Mouse (Mus musculus): ENCODE data around the gene Prpf8. TPM values are rescaled to one million over a fixed set of nuclear protein-coding genes. Genes with fewer than 3 reads are reported as not detected.
"Not testable (repeated sequence)": the region's sequence is repeated elsewhere in the genome, so short reads cannot be mapped to it uniquely, and the experiment has no call there.

Prpf8 gene
- polyA plus RNA-seq, 1 experiment from 2014 or later, result 25.8 TPM

DNA sequence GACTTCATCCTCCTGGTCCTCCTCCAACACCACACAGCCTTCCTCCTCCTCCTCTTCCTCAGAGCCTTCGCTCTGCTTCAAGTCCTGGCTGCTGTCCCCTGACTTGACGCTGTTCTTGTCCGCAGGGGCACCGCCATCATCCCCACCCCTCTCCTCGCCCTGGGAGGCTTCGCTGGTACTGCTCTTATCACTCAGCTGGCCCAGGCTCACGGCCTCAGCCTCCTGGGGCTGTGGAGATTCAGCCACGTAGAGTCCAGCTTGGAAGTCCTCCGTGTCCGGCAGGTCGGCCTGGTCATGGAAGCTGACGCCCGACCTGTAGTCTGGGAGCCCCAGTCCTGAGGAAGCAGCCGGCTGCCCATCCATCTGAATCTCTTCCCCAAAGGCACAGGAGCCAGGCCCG lies 35.7 kb upstream of the Prpf8 start:
- ATAC-seq (ENCODE audit: insufficient read depth), result peak; percentile 60
- Histone ChIP-seq H3K9ac (peak overlapping the region; percentile 75), H3K4me3 (replicated peaks) (peak overlapping the region; percentile 58), H3K9me3 (replicated peaks) (no peaks in the 10 kb centered on the region), H3K27ac (replicated peaks) (peak overlapping the region; percentile 98), H3K27me3 (no peaks in the 10 kb centered on the region), H3K36me3 (replicated peaks) (peaks cover 57% of the 10 kb centered on the region), H3K4me1 (replicated peaks) (peaks cover 89% of the 10 kb centered on the region), H3K4me2 (peak overlapping the region; percentile 98)
- WGBS (ENCODE audit: insufficient replicate concordance), result 30% methylated on average over 15 of the region's 15 CpGs

DNA sequence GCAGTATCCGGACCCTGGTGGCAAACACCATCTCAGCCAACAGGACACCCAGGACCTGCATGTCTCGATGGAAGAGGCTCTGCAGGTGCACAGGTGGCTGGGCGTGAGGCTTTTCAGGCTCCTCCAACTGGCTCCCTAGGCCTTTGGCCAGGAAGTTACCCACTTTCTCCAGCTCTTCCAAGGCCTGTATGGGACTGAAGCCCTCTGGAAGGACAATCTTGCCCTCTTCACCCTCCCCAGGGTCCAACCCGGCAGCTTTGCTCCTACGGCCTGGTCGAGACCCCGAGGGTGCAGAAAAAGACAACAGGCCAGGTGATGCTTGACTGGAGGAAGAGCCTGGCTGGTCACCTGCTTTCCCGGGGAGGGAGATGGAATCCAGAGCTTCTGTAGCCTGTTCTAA lies 34.5 kb upstream of the Prpf8 start:
- peaks cover 96% of the 10 kb centered on the region for H3K4me1 ChIP-seq (replicated peaks)
- H3K4me2 ChIP-seq, result peak overlapping the region; percentile 98
- no peak for ATAC-seq (ENCODE audit: insufficient read depth)
- peak overlapping the region; percentile 58 for H3K4me3 ChIP-seq (replicated peaks)
- no peaks in the 10 kb centered on the region for H3K27me3 ChIP-seq
- no peaks in the 10 kb centered on the region for H3K9me3 ChIP-seq (replicated peaks)
- H3K27ac ChIP-seq (replicated peaks), result peak overlapping the region; percentile 98
- H3K9ac ChIP-seq, result peak overlapping the region; percentile 75
- peaks cover 46% of the 10 kb centered on the region for H3K36me3 ChIP-seq (replicated peaks)
- WGBS (ENCODE audit: insufficient replicate concordance), result 85% methylated on average over 8 of the region's 8 CpGs

DNA sequence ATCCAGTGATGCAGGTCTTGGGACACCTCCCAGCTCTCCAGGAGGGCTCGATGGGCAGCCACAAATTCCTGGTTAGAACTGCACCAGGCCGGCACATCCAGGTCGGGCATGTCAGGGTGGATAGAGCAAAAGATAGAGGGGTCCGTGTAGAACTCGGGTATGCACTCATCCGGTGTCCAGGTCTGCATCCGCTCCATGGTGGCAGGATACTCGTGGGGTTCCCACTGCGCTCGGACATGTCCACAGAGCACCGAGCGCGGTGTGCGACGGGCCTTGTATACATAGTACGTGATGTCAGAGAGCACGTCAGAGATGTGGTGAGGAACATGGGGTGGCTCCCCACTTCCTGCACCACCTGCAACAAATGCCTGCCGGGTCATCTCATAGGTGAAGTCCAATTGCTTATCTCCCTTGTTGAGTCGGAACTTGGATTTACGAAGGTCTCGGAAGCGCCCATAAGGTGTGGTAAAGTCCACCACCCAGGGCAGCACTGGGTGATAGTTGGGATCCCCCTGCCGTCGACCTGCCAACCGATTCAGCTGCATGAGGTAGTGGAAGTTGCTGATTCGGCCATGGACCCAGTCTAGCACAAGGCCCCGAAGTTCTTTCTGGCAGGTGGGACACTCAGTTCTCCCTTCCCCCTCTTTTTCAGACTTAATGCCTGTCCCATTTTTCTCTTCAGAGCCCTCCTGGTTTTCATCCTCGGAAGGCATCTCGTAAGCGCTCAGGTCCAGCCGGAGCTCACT lies 33.6 kb upstream of the Prpf8 start:
- WGBS (ENCODE audit: insufficient replicate concordance), result 89% methylated on average over 31 of the region's 31 CpGs
- Histone ChIP-seq H3K36me3 (replicated peaks) (peaks cover 37% of the 10 kb centered on the region), H3K4me1 (replicated peaks) (peaks cover 95% of the 10 kb centered on the region), H3K27me3 (no peaks in the 10 kb centered on the region), H3K9me3 (replicated peaks) (no peaks in the 10 kb centered on the region), H3K4me2 (peak overlapping the region; percentile 98), H3K9ac (peak overlapping the region; percentile 80; the same call in 1 of the 2 replicates), H3K4me3 (replicated peaks) (peak overlapping the region; percentile 72), H3K27ac (replicated peaks) (peak overlapping the region; percentile 98; the same call in 1 of the 2 replicates)
- no peak for ATAC-seq (ENCODE audit: insufficient read depth)

DNA sequence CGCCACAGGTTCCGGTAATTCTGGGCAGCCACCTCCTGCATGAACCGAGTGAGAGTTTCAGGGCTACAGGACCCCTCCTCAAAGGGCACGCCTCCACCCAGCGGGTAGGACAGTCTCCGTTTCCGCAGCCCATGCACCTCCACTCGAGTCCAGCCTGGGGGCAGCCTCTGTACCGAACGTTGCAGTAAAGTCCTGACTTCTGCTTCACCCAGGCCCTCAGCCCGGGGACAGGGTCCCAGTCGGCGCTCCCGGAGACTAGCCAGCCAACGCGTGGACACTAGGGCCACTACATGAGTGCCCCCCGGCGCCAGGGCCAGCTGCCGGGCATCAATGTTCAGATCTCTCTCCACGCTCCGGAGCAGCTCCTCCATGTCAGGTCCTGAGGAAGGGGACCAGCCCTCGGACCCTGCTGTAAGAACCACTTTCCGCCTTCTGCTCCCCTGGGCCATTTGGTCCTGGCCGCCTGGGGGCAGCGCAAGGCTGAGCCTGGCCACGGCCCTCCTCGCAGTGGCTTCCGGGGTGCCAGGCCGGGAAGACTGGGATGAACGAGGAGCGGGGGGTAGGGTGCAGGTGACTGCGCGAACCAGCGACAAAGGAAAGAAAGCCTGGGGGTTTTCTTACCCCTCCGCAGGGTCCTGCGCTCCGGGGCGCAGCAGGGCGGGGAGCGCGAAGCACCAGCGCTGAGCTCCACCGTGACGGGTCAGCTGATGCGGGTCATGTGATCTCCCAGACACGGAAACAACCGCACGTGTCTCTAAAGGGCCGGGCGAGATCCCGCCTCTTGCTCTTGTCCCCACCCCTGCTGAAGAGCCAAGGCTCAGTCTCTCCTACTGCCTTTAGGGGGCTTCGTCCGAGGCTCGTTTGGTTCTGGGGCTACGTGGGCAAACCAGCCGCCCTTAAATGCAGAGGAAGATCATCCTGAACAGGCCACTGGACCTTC lies 32.4 kb upstream of the Prpf8 start, which contains the start of gene Wdr81:
Gene Wdr81 (minus strand): TSS at position 727 of the 940 bp plus-strand sequence.
- H3K36me3 ChIP-seq (replicated peaks), result peaks cover 25% of the 10 kb centered on the region
- H3K4me2 ChIP-seq, result peak within 1 kb of the TSS; percentile 98
- ATAC-seq (ENCODE audit: insufficient read depth), result peak; percentile 64
- H3K4me3 ChIP-seq (replicated peaks), result peak within 1 kb of the TSS; percentile 72
- H3K9me3 ChIP-seq (replicated peaks), result no peaks in the 10 kb centered on the region
- peak within 1 kb of the TSS; percentile 79 for H3K27ac ChIP-seq (replicated peaks)
- H3K27me3 ChIP-seq, result no peaks in the 10 kb centered on the region
- H3K4me1 ChIP-seq (replicated peaks), result peaks cover 95% of the 10 kb centered on the region
- peak within 1 kb of the TSS; percentile 80 for H3K9ac ChIP-seq
- 2% methylated on average over 56 of the region's 56 CpGs for WGBS (ENCODE audit: insufficient replicate concordance)

DNA sequence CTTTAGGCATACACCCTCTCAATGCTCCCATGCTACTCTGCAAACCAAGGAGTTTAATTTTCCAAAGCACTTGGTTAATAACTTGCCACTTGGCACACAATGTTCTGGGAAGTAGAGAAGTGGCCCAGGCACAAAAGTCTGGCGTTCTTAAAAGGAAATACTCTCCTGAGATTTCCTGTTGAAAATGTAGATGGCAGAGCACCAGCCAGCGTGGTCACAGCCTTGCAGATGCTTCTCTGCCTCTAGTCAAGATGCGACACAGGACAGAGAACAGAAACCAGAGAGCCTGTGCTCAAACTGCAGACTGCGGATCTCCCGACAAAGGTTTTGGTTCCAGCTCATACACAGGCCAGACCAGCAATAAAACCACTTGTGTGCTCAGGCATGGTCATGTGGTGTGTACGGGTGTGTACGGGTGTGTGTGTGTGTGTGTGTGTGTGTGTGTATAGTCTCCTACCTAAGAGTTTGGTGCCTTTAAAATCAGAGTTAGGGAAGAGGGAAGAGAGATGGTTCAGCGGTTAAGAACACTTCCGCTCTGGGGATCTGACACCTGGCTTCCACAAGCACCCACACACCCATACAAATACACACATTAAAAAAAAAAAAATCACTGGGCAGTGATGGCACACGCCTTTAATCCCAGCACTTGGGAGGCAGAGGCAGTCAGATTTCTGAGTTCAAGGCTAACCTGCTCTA lies 31.4 kb upstream of the Prpf8 start:
- Histone ChIP-seq H3K27me3 (no peaks in the 10 kb centered on the region), H3K4me3 (replicated peaks) (peak overlapping the region; percentile 72), H3K9me3 (replicated peaks) (no peaks in the 10 kb centered on the region), H3K9ac (peak overlapping the region; percentile 80; the same call in 1 of the 2 replicates), H3K4me2 (peak overlapping the region; percentile 98), H3K27ac (replicated peaks) (peak overlapping the region; percentile 79), H3K36me3 (replicated peaks) (peaks cover 21% of the 10 kb centered on the region), H3K4me1 (replicated peaks) (peaks cover 96% of the 10 kb centered on the region)
- WGBS (ENCODE audit: insufficient replicate concordance), result 70% methylated on average over 10 of the region's 10 CpGs
- no peak for ATAC-seq (ENCODE audit: insufficient read depth)

DNA sequence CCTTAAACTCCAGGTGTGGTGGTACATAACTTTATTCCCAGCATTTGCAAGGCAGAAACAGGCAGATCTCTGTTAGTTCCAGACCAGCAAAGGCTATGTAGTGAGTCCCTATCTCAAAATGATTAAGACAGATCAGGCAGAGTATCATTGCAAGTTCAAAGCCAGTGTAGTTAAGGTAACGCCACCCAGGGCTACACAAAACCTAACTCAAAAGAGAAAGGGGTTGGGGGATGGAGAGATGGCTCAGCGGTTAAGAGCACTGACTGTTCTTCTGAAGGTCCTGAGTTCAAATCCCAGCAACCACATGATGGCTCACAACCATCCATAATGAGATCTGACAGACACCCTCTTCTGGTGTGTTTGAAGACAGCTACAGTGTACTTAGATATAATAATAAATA lies 30.6 kb upstream of the Prpf8 start:
- H3K27ac ChIP-seq (replicated peaks); H3K27me3 ChIP-seq; H3K4me3 ChIP-seq (replicated peaks); H3K9me3 ChIP-seq (replicated peaks); H3K4me2 ChIP-seq; H3K9ac ChIP-seq; ATAC-seq (ENCODE audit: insufficient read depth): not testable (repeated sequence)
- peaks cover 21% of the 10 kb centered on the region for H3K36me3 ChIP-seq (replicated peaks)
- peaks cover 95% of the 10 kb centered on the region for H3K4me1 ChIP-seq (replicated peaks)
- 83% methylated on average over 2 of the region's 2 CpGs for WGBS (ENCODE audit: insufficient replicate concordance)

DNA sequence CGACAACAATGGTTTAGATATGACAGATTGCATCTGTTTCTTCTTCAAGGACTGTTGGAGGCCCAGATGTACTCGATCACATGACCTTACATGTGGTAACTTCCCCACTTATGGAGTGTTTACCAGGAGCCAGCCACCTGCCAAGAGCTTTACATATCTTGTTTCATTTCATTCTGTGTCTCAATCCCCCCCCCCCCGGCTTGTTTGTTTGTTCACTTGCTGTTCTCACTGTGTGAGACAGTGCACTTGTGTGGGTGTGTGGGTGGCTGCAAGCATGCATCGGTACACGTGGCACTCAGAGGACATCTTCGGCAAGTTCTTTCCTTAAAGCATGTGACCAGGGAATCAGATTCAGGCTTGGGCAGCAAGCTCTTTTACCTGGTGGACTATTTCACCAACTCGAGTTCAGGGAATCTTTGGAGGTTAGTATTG lies 30.2 kb upstream of the Prpf8 start:
- H3K27ac ChIP-seq (replicated peaks), result peak overlapping the region; percentile 39; the same call in 1 of the 2 replicates
- WGBS (ENCODE audit: insufficient replicate concordance), result 73% methylated on average over 7 of the region's 7 CpGs
- ATAC-seq (ENCODE audit: insufficient read depth), result no peak
- H3K4me1 ChIP-seq (replicated peaks), result peaks cover 91% of the 10 kb centered on the region
- no peak overlapping the region for H3K9ac ChIP-seq
- no peak overlapping the region for H3K4me2 ChIP-seq
- no peaks in the 10 kb centered on the region for H3K9me3 ChIP-seq (replicated peaks)
- H3K36me3 ChIP-seq (replicated peaks), result peaks cover 17% of the 10 kb centered on the region
- no peak overlapping the region for H3K4me3 ChIP-seq (replicated peaks)
- H3K27me3 ChIP-seq, result no peaks in the 10 kb centered on the region

DNA sequence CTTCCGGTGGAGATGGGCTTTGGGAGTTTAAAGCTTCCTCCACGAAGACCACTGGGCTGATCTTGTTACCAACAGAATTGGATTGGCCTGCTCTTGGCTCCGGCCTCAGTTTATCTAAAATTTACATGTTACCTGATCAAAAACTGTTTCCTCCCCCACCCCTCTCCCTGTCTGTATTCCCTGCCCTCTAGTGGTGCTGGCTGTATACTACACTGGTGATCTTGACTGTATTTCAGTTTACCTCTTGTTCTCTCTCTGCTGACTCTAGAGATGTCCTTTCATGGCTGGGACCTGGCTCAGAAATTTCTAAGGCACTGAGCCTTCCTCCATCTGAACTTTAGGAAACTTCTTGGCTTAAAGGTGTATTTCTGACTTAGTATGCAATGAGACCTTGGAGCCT lies 28.4 kb upstream of the Prpf8 start:
- Histone ChIP-seq H3K36me3 (replicated peaks) (0 out of 2 replicates have a peak, but pooled peaks cover 1% of the 10 kb centered on the region), H3K9me3 (replicated peaks) (no peaks in the 10 kb centered on the region), H3K4me3 (replicated peaks) (no peak overlapping the region), H3K27ac (replicated peaks) (peak overlapping the region; percentile 99), H3K27me3 (no peaks in the 10 kb centered on the region), H3K4me2 (peak overlapping the region; percentile 42), H3K4me1 (replicated peaks) (peaks cover 88% of the 10 kb centered on the region), H3K9ac (no peak overlapping the region; the same call in 1 of the 2 replicates)
- no peak for ATAC-seq (ENCODE audit: insufficient read depth)
- WGBS (ENCODE audit: insufficient replicate concordance), result 12% methylated on average over 3 of the region's 3 CpGs

DNA sequence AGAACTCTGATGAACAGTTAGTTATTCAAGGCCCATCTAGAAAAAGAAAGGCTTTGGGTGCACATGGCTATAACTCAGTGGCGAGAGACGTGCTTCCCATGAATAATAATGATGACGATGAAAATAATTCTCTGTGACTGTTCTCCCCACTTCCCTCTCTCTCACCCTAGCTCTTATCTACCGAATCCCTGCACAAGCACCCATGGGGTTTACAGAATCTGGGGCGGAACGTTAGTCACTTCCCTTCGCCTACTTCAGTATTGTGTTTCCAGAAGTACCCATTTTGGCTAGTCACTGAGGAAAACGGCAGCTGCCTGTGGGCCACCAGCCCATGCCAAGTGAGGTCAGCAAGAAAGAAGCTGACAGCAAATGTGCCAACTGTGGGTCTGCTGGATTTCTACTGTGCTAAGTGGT lies 28.0 kb upstream of the Prpf8 start:
- Histone ChIP-seq H3K4me1 (replicated peaks) (peaks cover 88% of the 10 kb centered on the region), H3K36me3 (replicated peaks) (peaks cover 6% of the 10 kb centered on the region), H3K9me3 (replicated peaks) (no peaks in the 10 kb centered on the region), H3K4me2 (peak overlapping the region; percentile 8), H3K27me3 (no peaks in the 10 kb centered on the region), H3K27ac (replicated peaks) (peak overlapping the region; percentile 99), H3K4me3 (replicated peaks) (no peak overlapping the region), H3K9ac (no peak overlapping the region; the same call in 1 of the 2 replicates)
- 13% methylated on average over 8 of the region's 8 CpGs for WGBS (ENCODE audit: insufficient replicate concordance)
- ATAC-seq (ENCODE audit: insufficient read depth), result no peak

DNA sequence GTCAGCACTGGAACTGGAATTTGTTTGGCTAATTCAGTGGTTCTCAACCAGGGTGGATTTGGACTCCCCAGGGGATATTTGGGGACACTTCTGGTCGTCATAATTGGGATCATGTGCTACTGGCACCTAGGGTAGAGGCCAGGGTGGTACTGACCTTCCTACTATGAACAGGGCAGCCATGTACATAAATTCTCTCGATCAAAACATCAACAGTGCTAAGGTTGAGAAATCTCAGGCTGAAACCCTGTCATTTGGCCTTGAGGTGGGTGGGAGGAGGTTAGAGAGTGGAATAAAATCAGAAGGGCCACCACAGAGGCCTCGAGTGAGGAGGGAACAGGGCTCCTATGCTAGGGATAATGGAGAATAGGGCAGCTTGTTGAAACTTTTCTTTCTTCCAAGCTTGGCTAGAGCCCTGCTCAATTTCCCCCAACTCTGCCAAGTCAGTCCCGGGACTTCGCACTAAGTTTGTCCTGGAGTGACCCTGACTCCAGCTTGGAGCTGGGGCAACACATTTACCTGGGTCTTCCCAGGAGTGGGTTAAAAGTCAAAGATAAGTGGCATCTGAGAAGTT lies 27.4 kb upstream of the Prpf8 start:
- Histone ChIP-seq H3K4me3 (replicated peaks) (0 out of 2 replicates have a peak overlapping the region, but pooled peaks have one; percentile 97), H3K27ac (replicated peaks) (peak overlapping the region; percentile 99), H3K9me3 (replicated peaks) (no peaks in the 10 kb centered on the region), H3K36me3 (replicated peaks) (peaks cover 12% of the 10 kb centered on the region), H3K9ac (peak overlapping the region; percentile 48), H3K4me2 (peak overlapping the region; percentile 92), H3K4me1 (replicated peaks) (peaks cover 88% of the 10 kb centered on the region), H3K27me3 (no peaks in the 10 kb centered on the region)
- 56% methylated on average over 5 of the region's 5 CpGs for WGBS (ENCODE audit: insufficient replicate concordance)
- no peak for ATAC-seq (ENCODE audit: insufficient read depth)
